Mouse (Mus musculus): ENCODE results near the gene Fuca1. TPM values are rescaled to one million over a fixed set of nuclear protein-coding genes. Genes with fewer than 3 reads are reported as not detected.

Fuca1 gene
- 214 and 254 TPM in 2 replicates for polyA plus RNA-seq (2015; fragmentation: Nextera tagmentation; extraction: Ambion mirVana)

DNA sequence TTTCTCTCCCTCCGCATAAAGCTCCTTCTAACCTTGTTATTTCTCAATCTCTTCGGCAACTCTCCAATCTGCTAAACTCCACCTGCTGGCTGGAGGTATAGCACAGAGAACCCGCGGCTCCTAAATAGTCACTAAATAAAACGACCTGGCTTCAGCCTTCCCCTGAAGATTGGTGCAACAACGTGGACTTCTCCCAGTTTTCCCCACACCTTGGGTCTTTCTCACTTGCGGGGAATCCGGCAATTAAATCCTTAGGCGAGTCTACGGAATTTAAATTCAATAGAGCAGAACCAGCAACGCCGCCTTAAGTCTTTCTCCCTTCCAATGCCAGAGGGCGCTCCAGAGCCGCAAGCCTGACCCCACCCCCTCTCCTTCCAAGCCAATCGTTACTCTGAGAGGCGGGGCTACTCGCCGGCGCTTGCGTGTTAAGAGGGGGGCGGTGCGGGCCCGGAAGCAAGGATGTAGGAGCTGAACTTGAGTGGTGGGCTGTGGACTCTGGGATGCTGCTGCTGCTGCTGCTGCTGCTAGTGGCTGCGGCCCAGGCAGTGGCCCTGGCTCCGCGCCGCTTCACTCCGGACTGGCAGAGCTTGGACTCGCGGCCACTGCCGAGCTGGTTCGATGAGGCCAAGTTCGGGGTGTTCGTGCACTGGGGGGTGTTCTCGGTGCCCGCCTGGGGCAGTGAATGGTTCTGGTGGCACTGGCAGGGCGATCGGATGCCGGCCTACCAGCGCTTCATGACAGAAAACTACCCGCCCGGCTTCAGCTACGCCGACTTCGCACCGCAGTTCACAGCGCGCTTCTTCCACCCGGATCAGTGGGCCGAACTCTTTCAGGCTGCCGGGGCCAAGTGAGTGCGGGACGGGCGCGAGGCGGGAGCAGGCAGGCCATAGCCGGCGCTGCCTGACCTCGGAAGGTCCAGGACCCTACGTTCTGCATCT, at the start of gene Fuca1:
TSS of gene Fuca1 (plus strand) at position 432 of the 938 bp plus-strand sequence.
- peak; percentile 88 for ATAC-seq
- Histone ChIP-seq H3K4me1 (ENCODE audit: control insufficient read depth, insufficient read depth, low read length) (peaks cover 16% of the 10 kb centered on the region), H3K27ac (ENCODE audit: low read length) (peak within 1 kb of the TSS; percentile 86), H3K9ac (ENCODE audit: low read depth, low read length) (peak within 1 kb of the TSS; percentile 87), H3K36me3 (ENCODE audit: control insufficient read depth, insufficient read depth, low read length) (0 out of 2 replicates have a peak, but pooled peaks cover 8% of the 10 kb centered on the region), H3K27me3 (replicated peaks; ENCODE audit: control insufficient read depth, insufficient read depth, low read length) (no peaks in the 10 kb centered on the region), H3K9me3 (ENCODE audit: control insufficient read depth, low read length) (no peaks in the 10 kb centered on the region), H3K4me3 (ENCODE audit: low read length) (peak within 1 kb of the TSS; percentile 96), H3K4me2 (ENCODE audit: low read depth, low read length) (peak within 1 kb of the TSS; percentile 83)
- 2% methylated on average over 60 of the region's 60 CpGs for WGBS

DNA sequence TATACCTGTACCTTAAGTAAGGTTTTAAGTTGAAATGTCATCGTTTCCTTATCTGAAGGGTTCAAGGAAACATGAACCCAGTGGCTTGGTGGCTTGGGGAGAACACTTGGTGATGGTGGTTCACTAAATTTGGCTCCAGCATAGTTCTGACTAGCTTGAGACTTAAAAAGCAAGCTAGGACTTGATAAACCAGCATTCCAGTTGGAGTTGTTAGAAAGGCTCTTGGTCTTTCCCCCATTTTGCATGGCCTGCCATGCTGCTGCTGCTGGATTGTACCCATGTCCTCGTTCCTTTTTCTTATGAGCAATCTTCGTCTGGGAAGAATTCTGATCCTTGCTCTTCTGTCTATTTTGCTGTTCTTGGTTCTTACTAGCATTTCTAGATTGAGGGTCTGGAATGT, 48.5 kb upstream of the Fuca1 start:
- Histone ChIP-seq H3K36me3 (ENCODE audit: control insufficient read depth, insufficient read depth, low read length) (no peaks in the 10 kb centered on the region; the same call in 1 of the 2 replicates), H3K4me2 (ENCODE audit: low read depth, low read length) (peak overlapping the region; percentile 75), H3K9me3 (ENCODE audit: control insufficient read depth, low read length) (no peaks in the 10 kb centered on the region), H3K4me1 (ENCODE audit: control insufficient read depth, insufficient read depth, low read length) (peaks cover 41% of the 10 kb centered on the region), H3K4me3 (ENCODE audit: low read length) (peak overlapping the region; percentile 78), H3K27ac (ENCODE audit: low read length) (peak overlapping the region; percentile 39; the same call in 1 of the 2 replicates), H3K27me3 (replicated peaks; ENCODE audit: control insufficient read depth, insufficient read depth, low read length) (no peaks in the 10 kb centered on the region), H3K9ac (ENCODE audit: low read depth, low read length) (peak overlapping the region; percentile 88; the same call in 1 of the 2 replicates)
- no peak for ATAC-seq
- 25% methylated on average over 3 of the region's 3 CpGs for WGBS

DNA sequence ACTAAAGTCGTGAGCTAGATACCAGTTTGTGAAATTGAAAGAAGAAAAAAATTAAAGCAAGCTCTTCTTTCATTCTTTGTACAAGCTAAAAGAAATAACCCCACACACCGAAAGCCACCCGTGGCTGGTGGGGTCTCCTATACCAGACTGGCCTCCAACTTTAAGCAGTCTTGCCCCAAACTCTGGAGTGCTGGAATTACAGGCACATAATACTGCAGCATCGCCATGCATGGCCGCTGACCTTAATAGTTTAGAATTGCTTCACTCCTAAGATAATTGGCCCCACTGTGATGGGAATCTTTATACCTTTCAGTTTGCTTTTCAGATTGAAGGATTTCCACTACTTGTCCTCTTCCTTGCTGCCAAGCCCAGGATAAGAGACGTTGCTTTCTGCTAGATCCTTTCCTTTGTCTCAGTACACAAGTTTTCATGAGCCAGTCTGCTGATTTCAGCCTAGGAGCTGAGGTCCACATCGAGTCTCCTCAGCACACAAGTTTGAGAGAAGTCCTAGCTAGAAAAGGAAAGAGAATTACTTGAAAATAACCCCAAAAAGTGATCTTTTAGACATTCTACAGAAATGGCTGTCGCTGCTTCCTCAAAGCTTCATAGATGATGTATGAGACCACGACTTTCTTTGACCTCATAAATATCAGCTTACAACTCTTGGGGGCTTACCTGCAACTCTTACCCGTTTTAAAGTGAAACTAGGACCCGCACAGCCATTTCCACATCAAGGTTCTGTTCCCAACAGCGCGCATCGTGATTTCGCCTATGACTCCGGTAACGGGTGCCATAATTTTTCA, 47.7 kb upstream of the Fuca1 start:
- Histone ChIP-seq H3K9me3 (ENCODE audit: control insufficient read depth, low read length) (no peaks in the 10 kb centered on the region), H3K4me3 (ENCODE audit: low read length) (peak overlapping the region; percentile 78), H3K9ac (ENCODE audit: low read depth, low read length) (peak overlapping the region; percentile 88), H3K27ac (ENCODE audit: low read length) (peak overlapping the region; percentile 100), H3K4me2 (ENCODE audit: low read depth, low read length) (peak overlapping the region; percentile 75), H3K4me1 (ENCODE audit: control insufficient read depth, insufficient read depth, low read length) (peaks cover 42% of the 10 kb centered on the region), H3K27me3 (replicated peaks; ENCODE audit: control insufficient read depth, insufficient read depth, low read length) (no peaks in the 10 kb centered on the region), H3K36me3 (ENCODE audit: control insufficient read depth, insufficient read depth, low read length) (no peaks in the 10 kb centered on the region; the same call in 1 of the 2 replicates)
- WGBS, result 4% methylated on average over 17 of the region's 17 CpGs
- ATAC-seq, result no peak

- peak; percentile 96 for ATAC-seq
Measured at GRCm38 (mm10) chr4:135873526-135874202, 46.9 kb upstream of the Fuca1 start, which contains the start of gene Pnrc2. Pnrc2 (minus strand) TSS chr4:135873850.

DNA sequence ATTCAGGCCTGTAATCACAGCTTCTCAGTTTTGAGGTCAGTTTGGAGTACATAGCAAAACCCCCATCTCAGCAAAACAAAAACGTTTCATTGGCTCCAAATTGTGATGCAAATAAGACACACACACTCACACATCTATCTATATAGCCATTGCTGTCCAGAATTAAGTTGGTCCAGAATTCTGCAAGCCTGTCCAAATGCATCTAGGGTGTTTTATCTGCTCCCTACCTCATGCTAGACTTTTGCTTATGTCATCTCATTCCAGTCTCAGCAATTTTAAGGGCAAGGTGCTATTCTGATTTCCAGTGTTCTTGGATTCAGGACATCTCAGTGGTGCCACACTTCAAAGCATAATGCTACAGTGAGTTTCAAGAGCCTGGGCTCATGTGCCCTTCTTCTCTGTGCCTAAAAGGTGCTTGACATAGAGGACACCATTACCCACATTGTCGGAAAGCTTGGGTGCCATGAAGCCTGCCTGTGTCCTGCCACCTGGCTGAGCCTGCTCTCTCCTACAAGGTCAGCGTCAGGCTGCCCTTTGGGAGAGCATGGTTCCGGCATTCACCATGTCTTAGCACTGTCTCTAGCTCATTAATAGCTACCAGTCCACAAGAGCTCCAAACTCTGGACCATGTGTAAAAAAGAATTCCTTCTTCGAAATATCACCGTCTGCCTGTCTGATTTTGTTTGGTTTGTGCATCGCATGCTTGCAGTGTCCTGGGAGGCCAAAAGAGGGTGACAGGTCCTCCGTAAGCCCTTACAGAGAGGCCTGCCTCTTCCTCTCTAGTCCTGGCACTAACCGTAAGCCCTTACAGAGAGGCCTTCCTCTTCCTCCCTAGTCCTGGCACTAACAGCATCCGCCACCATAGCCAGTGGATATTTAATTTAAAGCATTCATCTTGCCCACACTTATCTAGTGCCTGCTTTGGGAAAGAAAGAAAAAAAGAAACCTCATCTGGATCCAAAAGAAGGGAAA, 45.7 kb upstream of the Fuca1 start:
- Histone ChIP-seq H3K4me3 (ENCODE audit: low read length) (no peak overlapping the region; the same call in 1 of the 2 replicates), H3K27me3 (replicated peaks; ENCODE audit: control insufficient read depth, insufficient read depth, low read length) (no peaks in the 10 kb centered on the region), H3K4me1 (ENCODE audit: control insufficient read depth, insufficient read depth, low read length) (peaks cover 37% of the 10 kb centered on the region), H3K36me3 (ENCODE audit: control insufficient read depth, insufficient read depth, low read length) (no peaks in the 10 kb centered on the region; the same call in 1 of the 2 replicates), H3K4me2 (ENCODE audit: low read depth, low read length) (peak overlapping the region; percentile 76; the same call in 1 of the 2 replicates), H3K27ac (ENCODE audit: low read length) (peak overlapping the region; percentile 100), H3K9ac (ENCODE audit: low read depth, low read length) (peak overlapping the region; percentile 82; the same call in 1 of the 2 replicates), H3K9me3 (ENCODE audit: control insufficient read depth, low read length) (no peaks in the 10 kb centered on the region)
- no peak for ATAC-seq
- whole genome bisulfite sequencing, result 82% methylated on average over 10 of the region's 10 CpGs

More at GRCm38 (mm10) chr4:135873526-135874202, 46.9 kb upstream of the Fuca1 start, which contains the start of gene Pnrc2:
- Histone ChIP-seq H3K4me1 (ENCODE audit: control insufficient read depth, insufficient read depth, low read length) (peaks cover 42% of the 10 kb centered on the region), H3K27me3 (replicated peaks; ENCODE audit: control insufficient read depth, insufficient read depth, low read length) (no peaks in the 10 kb centered on the region), H3K9me3 (ENCODE audit: control insufficient read depth, low read length) (no peaks in the 10 kb centered on the region), H3K27ac (ENCODE audit: low read length) (peak within 1 kb of the TSS; percentile 100), H3K9ac (ENCODE audit: low read depth, low read length) (peak within 1 kb of the TSS; percentile 88), H3K4me3 (ENCODE audit: low read length) (peak within 1 kb of the TSS; percentile 78), H3K4me2 (ENCODE audit: low read depth, low read length) (peak within 1 kb of the TSS; percentile 76), H3K36me3 (ENCODE audit: control insufficient read depth, insufficient read depth, low read length) (no peaks in the 10 kb centered on the region; the same call in 1 of the 2 replicates)
- under 1% methylated on average over 58 of the region's 60 CpGs for WGBS

GRCm38 (mm10) chr4:135875546-135875945, 45.0 kb upstream of the Fuca1 start:
- no peak for ATAC-seq
- H3K9me3 ChIP-seq (ENCODE audit: control insufficient read depth, low read length), result no peaks in the 10 kb centered on the region
- no peak overlapping the region; the same call in 1 of the 2 replicates for H3K4me2 ChIP-seq (ENCODE audit: low read depth, low read length)
- no peaks in the 10 kb centered on the region; the same call in 1 of the 2 replicates for H3K36me3 ChIP-seq (ENCODE audit: control insufficient read depth, insufficient read depth, low read length)
- H3K4me1 ChIP-seq (ENCODE audit: control insufficient read depth, insufficient read depth, low read length), result peaks cover 35% of the 10 kb centered on the region
- peak overlapping the region; percentile 61; the same call in 1 of the 2 replicates for H3K9ac ChIP-seq (ENCODE audit: low read depth, low read length)
- 40% methylated on average over 7 of the region's 7 CpGs for WGBS
- H3K4me3 ChIP-seq (ENCODE audit: low read length), result no peak overlapping the region
- H3K27me3 ChIP-seq (replicated peaks; ENCODE audit: control insufficient read depth, insufficient read depth, low read length), result no peaks in the 10 kb centered on the region
- peak overlapping the region; percentile 75 for H3K27ac ChIP-seq (ENCODE audit: low read length)

DNA sequence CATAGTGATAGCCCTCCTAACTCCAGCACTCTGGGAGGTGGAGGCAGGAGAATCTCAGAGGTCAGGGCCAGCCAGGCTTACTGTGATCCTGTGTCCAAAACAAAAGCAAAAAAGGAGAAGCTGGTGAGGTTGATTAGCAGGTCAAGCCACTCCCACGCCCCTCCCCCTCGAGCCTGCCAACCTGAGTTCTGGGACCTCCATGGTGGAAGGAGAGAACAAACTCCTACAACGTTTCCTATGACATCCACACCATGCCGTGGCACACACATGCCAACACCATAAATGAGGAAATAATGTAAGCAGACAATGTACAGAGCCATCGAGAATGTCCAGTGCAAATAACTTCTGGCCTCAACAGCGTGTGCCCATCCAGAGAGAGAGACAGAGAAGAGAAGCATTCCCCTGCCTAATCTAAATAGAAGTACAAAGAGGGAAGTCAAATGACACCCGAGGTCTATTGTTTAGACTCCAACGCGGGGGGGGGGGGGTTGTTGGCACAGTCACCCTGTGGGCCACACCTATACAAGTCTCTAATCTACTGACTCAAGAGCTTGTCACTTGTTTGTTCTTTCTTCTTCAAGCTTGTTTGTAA, 44.4 kb upstream of the Fuca1 start:
- peak overlapping the region; percentile 61; the same call in 1 of the 2 replicates for H3K9ac ChIP-seq (ENCODE audit: low read depth, low read length)
- ATAC-seq, result peak; percentile 5; the same call in 1 of the 2 replicates
- peak overlapping the region; percentile 75 for H3K27ac ChIP-seq (ENCODE audit: low read length)
- no peaks in the 10 kb centered on the region for H3K9me3 ChIP-seq (ENCODE audit: control insufficient read depth, low read length)
- H3K4me3 ChIP-seq (ENCODE audit: low read length), result peak overlapping the region; percentile 16; the same call in 1 of the 2 replicates
- peaks cover 34% of the 10 kb centered on the region for H3K4me1 ChIP-seq (ENCODE audit: control insufficient read depth, insufficient read depth, low read length)
- no peaks in the 10 kb centered on the region; the same call in 1 of the 2 replicates for H3K36me3 ChIP-seq (ENCODE audit: control insufficient read depth, insufficient read depth, low read length)
- WGBS, result 6% methylated on average over 9 of the region's 9 CpGs
- H3K27me3 ChIP-seq (replicated peaks; ENCODE audit: control insufficient read depth, insufficient read depth, low read length), result no peaks in the 10 kb centered on the region
- H3K4me2 ChIP-seq (ENCODE audit: low read depth, low read length), result peak overlapping the region; percentile 59
